ENCODE assay signal across 8 mouse cellular contexts in the genomic region with DNA sequence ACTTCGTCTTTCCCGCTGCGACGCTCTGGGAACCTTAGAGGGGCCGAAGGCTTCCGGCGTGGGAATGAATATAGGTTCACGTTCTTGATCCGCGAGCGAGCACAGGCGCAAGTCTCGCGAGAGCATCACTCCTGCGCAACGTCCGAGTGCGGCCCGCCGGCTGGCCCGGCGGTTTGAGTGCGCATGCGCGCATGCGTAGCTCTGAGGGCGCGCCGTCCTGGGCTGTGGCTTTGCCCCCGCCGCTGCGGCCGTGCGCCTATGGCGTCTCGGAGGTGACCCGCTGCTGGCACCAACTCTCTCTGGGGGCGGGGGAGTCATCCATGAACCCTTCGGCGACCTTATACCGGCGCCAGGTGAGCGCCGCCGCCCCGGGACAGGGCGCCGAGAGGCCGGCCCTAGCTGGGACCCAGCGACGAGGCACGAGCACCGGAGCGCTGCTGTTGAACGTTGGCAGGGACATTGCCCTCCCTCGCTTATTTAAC. TPM values are rescaled to one million over a fixed set of nuclear protein-coding genes. Genes with fewer than 3 reads are reported as not detected.
DNase-seq lines count a peak whose midpoint lies in the region; ATAC-seq lines count a peak whose summit lies in the region.

A gene (plus strand): TSS at position 172 of the 482 bp plus-strand sequence.

- DNase-seq in CD8-positive naive resting alpha-beta T cell, adult 2 months (ENCODE audit: low read depth in 2 of 2, low spot score in 2 of 2) = peak; percentile 83 to 84
- DNase-seq in c-Kit-positive CD71-negative TER-119-negative erythroid progenitor cells, embryonic 14.5 days (ENCODE audit: low read depth) = peak; percentile 90
- DNase-seq in forebrain, embryonic 11.5 days (ENCODE audit: low spot score) = peak; percentile 97
- peak; percentile 95 to 98 for DNase-seq in kidney, postnatal 36 days
- peak; percentile 87 for DNase-seq in telencephalon, adult 2 months (ENCODE audit: low read depth, low spot score)

- under 1% methylated on average over 56 of the region's 56 CpGs for WGBS in forebrain, embryonic 11.5 days
- under 1% methylated on average over 56 of the region's 56 CpGs for WGBS in heart, embryonic 16.5 days
- WGBS in liver, embryonic 15.5 days (ENCODE audit: insufficient replicate concordance) = under 1% methylated on average over 56 of the region's 56 CpGs
- WGBS in neural tube, embryonic 12.5 days = under 1% methylated on average over 56 of the region's 56 CpGs

- no peaks in the 10 kb centered on the region for H3K4me1 ChIP-seq in forebrain, embryonic 11.5 days (replicated peaks; ENCODE audit: control insufficient read depth, insufficient read depth, low read length)
- H3K4me1 ChIP-seq in heart, embryonic 16.5 days (ENCODE audit: control insufficient read depth, insufficient read depth, low read length) = no peaks in the 10 kb centered on the region; the same call in 1 of the 2 replicates
- H3K4me1 ChIP-seq in liver, embryonic 15.5 days (replicated peaks) = peaks cover 29% of the 10 kb centered on the region
- H3K4me1 ChIP-seq in neural tube, embryonic 12.5 days = no peaks in the 10 kb centered on the region

- peak within 1 kb of the TSS; percentile 56 for H3K4me3 ChIP-seq in forebrain, embryonic 11.5 days (ENCODE audit: low read depth, low read length)
- peak within 1 kb of the TSS; percentile 88 for H3K4me3 ChIP-seq in heart, embryonic 16.5 days (ENCODE audit: low read length)
- H3K4me3 ChIP-seq in liver, embryonic 15.5 days (replicated peaks) = peak within 1 kb of the TSS; percentile 87
- H3K4me3 ChIP-seq in neural tube, embryonic 12.5 days = peak within 1 kb of the TSS; percentile 71

- H3K36me3 ChIP-seq in forebrain, embryonic 11.5 days (ENCODE audit: control insufficient read depth, insufficient read depth, low read length) = peaks cover 5% of the 10 kb centered on the region; the same call in 1 of the 2 replicates
- peaks cover 27% of the 10 kb centered on the region for H3K36me3 ChIP-seq in heart, embryonic 16.5 days (ENCODE audit: control insufficient read depth, insufficient read depth)
- H3K36me3 ChIP-seq in liver, embryonic 15.5 days (replicated peaks) = peaks cover 34% of the 10 kb centered on the region
- peaks cover 30% of the 10 kb centered on the region for H3K36me3 ChIP-seq in neural tube, embryonic 12.5 days

- H3K4me2 ChIP-seq in forebrain, embryonic 11.5 days (ENCODE audit: low read depth, low read length, severe bottlenecking) = peak within 1 kb of the TSS; percentile 70
- peak within 1 kb of the TSS; percentile 96 for H3K4me2 ChIP-seq in heart, embryonic 16.5 days (ENCODE audit: low read depth, low read length)
- H3K4me2 ChIP-seq in liver, embryonic 15.5 days = peak within 1 kb of the TSS; percentile 96
- H3K4me2 ChIP-seq in neural tube, embryonic 12.5 days (replicated peaks) = peak within 1 kb of the TSS; percentile 77

- ATAC-seq in forebrain, embryonic 11.5 days (replicated peaks; ENCODE audit: low FRiP score) = peak; percentile 97
- peak; percentile 97 for ATAC-seq in heart, embryonic 16.5 days (replicated peaks; ENCODE audit: extremely low read depth, insufficient read depth, low FRiP score)
- peak; percentile 93 for ATAC-seq in liver, embryonic 15.5 days (ENCODE audit: insufficient read depth)
- peak; percentile 97 for ATAC-seq in neural tube, embryonic 12.5 days (ENCODE audit: low FRiP score, low read depth)

- H3K27me3 ChIP-seq in forebrain, embryonic 11.5 days (ENCODE audit: control insufficient read depth, insufficient read depth, low read length) = no peaks in the 10 kb centered on the region
- H3K27me3 ChIP-seq in heart, embryonic 16.5 days (ENCODE audit: control insufficient read depth, insufficient read depth, low read length) = no peaks in the 10 kb centered on the region
- no peaks in the 10 kb centered on the region for H3K27me3 ChIP-seq in liver, embryonic 15.5 days
- no peaks in the 10 kb centered on the region for H3K27me3 ChIP-seq in neural tube, embryonic 12.5 days (replicated peaks)

- peak within 1 kb of the TSS; percentile 77 for H3K27ac ChIP-seq in forebrain, embryonic 11.5 days (ENCODE audit: low read depth, low read length)
- peak within 1 kb of the TSS; percentile 94 for H3K27ac ChIP-seq in heart, embryonic 16.5 days (ENCODE audit: low read length)
- H3K27ac ChIP-seq in liver, embryonic 15.5 days (replicated peaks) = peak within 1 kb of the TSS; percentile 89
- peak within 1 kb of the TSS; percentile 64; the same call in 1 of the 2 replicates for H3K27ac ChIP-seq in neural tube, embryonic 12.5 days

- peak within 1 kb of the TSS; percentile 88 for H3K9ac ChIP-seq in forebrain, embryonic 11.5 days (ENCODE audit: low read length)
- peak within 1 kb of the TSS; percentile 96 for H3K9ac ChIP-seq in heart, embryonic 16.5 days (ENCODE audit: low read length)
- peak within 1 kb of the TSS; percentile 92 for H3K9ac ChIP-seq in liver, embryonic 15.5 days
- H3K9ac ChIP-seq in neural tube, embryonic 12.5 days = peak within 1 kb of the TSS; percentile 88

- H3K9me3 ChIP-seq in forebrain, embryonic 11.5 days (ENCODE audit: control insufficient read depth, low read length) = no peaks in the 10 kb centered on the region
- no peaks in the 10 kb centered on the region for H3K9me3 ChIP-seq in heart, embryonic 16.5 days (replicated peaks; ENCODE audit: control insufficient read depth, low read length)
- no peaks in the 10 kb centered on the region for H3K9me3 ChIP-seq in liver, embryonic 15.5 days (replicated peaks)
- no peaks in the 10 kb centered on the region for H3K9me3 ChIP-seq in neural tube, embryonic 12.5 days

RNA-seq across cellular contexts. Expression of the gene that starts here (rescaled TPM):
- 3.9 and 6.7 TPM in 2 replicates for polyA plus RNA-seq in forebrain, embryonic 11.5 days (2014; fragmentation: Nextera tagmentation; extraction: Ambion mirVana)
- 4.4 and 6.3 TPM in 2 replicates for polyA plus RNA-seq in heart, embryonic 16.5 days (2015; fragmentation: Nextera tagmentation; extraction: Ambion mirVana)
- polyA plus RNA-seq in liver, embryonic 15.5 days (2015; fragmentation: Nextera tagmentation; extraction: Ambion mirVana) = 2.5 and 3.2 TPM in 2 replicates
- 5.9 and 7.9 TPM in 2 replicates for polyA plus RNA-seq in neural tube, embryonic 12.5 days (2016; fragmentation: Nextera tagmentation; extraction: Ambion mirVana)

Comparison
In these comparisons a context has a peak if more than half of its experiments do, and no peak if none do; other contexts are left out.
1. Peak in every context shown above with its lines: DNase-seq, ATAC-seq, H3K4me3 ChIP-seq and H3K27ac ChIP-seq.